Mouse (Mus musculus): ENCODE results near the gene Ldb2.

DNA sequence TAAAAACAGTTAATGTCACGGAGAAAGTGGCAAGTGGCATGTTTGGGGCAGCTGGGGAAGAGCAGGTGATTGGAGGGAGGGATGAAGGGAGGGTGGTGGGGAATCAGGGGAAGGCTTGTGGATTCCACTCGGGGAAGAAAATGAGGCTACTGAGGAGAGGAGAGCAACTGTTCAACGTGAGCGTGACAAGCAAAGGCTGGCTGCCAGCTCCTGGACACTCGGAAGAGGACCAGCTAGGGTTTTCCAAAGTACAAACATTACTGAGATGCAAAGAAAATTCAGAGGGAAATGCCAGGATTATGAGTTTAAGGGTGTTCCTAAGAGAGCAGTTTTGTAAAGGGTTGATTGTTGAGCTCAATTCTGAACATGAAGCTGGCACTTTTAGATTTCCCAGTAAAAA lies 294.7 kb downstream of the Ldb2 start:
- TF ChIP-seq GATA1 (IDR thresholded peaks at IDR 0.05; ENCODE audit: low read length) (no peak), TAL1 (IDR thresholded peaks at IDR 0.05; ENCODE audit: low read length) (no peak)
